Mouse (Mus musculus): Measurements from ENCODE around the gene Ddb2. TPM values are rescaled to one million over a fixed set of nuclear protein-coding genes. Genes with fewer than 3 reads are reported as not detected.
A peak's percentile ranks its signal among the peaks of the same experiment; 100 is the strongest.

Gene Ddb2
- total RNA-seq, 2 experiments from 2014 or later, result 7.7 to 11.8 TPM

DNA sequence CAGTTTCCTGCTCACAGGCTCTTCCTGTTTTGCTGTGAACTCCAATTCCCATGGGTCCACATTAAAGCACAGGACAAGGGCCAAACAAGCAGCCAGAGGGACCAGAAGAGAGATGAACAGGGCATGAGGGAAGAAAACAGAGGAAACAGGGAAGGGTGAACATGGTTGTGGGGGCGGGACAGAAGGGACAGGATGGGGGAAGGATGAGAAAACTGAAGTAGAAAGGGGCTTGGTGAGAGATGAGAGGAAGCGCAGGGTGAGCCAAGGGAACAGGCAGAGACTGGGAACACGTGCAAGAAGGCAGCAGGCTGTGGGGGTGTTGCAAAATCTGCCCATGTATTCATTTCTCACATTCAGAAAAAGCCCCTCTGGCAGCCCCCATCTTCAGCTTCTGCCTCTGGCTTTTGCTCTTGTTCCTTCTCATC lies 40.2 kb downstream of the Ddb2 start:
- ATAC-seq (replicated peaks; ENCODE audit: poor library complexity), result peak; percentile 29; the same call in 1 of the 2 replicates

DNA sequence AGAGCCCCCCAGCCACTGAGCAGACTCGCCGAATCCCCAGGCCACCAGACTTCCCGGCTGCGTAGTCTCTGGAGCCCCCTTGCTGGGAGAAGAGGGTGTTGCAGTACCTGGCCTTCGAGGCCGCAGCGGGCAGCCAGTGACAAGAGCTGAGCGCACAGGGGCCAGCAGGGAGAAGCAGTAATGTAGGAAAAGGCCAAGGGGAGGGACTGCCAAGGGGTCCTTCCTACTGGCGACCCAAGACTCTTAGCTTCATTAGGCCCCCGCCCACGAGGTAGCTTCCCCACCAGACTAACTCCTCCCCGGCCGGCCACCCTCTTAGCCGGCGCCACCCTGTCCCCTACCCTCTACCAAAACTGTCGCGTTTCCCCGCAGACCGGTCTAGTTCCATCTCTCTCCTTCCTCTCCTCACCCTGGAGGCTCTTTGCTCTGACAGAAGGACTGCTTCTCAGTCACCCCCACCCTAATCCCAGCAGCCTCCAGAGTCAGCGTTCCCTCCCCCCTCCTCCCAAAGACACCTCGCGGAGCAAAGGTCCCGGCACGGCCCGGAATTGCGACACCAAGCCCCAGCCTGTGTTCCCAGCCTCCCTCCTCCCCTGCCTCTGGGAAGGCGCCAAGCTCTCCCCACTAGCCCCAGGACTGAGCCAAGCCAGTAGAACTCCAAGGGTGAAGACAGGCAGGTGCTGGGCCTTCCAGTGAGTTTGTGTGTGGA lies 42.0 kb downstream of the Ddb2 start:
- peak; percentile 95 for ATAC-seq (replicated peaks; ENCODE audit: poor library complexity)

DNA sequence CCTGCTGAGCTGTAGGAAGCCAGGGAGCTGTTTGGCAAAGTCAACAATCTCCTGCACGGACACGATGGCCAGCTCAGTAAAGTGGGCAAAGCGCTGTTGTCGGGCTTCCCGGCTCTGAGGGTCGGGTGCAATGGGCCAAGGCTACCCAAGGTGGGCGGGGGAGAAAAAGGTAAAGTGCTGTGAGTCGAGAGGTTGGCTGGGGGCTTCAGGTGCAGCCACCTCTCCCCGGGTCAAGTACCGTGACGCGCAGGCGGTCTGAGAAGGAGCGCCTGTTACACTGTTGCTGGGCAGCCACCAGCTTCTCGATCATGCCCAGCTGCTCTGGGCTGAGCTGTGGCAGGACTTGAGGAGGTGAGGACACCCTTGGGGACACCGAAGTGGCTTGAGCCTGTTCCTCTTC lies 46.3 kb downstream of the Ddb2 start:
- ATAC-seq (replicated peaks; ENCODE audit: poor library complexity), result no peak

DNA sequence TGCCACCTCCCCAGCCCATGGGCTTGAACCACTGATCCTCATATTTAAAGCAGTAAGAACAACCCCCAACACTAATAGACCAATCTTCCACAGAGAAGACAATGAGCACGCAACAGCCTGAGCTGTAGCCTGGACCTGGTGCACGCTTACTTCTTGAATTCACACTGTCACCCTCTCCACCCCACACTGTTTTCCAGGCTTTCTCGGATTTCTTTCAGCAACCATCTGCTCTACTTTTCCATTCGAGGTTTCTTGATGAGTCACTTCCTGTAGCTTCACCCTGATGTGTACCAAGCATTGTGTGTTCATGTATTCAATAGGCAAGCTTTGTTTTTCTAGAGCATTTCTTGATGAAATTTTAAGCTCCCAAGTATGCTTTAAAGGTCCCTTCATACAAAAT lies 49.4 kb downstream of the Ddb2 start:
- ATAC-seq (replicated peaks; ENCODE audit: poor library complexity), result no peak

DNA sequence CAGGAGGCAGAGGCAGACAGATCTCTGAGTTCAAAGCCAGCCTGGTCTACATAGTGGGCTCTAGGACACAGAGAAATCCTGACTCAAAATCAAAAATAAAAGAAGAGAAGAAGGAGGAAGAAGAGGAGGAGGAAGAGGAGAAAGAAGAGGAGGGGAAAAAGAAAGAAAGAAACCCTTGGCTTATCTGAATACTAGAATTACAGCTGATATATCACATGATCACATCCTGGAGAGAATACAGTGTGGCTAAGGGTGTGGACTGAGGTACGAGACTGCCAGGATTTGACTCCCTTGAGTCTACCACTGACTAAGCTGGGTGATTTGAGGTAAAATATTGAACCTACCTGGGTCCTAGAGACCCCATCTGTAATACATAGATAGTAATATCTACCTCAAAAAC lies 50.6 kb downstream of the Ddb2 start:
- no peak for ATAC-seq (replicated peaks; ENCODE audit: poor library complexity)

DNA sequence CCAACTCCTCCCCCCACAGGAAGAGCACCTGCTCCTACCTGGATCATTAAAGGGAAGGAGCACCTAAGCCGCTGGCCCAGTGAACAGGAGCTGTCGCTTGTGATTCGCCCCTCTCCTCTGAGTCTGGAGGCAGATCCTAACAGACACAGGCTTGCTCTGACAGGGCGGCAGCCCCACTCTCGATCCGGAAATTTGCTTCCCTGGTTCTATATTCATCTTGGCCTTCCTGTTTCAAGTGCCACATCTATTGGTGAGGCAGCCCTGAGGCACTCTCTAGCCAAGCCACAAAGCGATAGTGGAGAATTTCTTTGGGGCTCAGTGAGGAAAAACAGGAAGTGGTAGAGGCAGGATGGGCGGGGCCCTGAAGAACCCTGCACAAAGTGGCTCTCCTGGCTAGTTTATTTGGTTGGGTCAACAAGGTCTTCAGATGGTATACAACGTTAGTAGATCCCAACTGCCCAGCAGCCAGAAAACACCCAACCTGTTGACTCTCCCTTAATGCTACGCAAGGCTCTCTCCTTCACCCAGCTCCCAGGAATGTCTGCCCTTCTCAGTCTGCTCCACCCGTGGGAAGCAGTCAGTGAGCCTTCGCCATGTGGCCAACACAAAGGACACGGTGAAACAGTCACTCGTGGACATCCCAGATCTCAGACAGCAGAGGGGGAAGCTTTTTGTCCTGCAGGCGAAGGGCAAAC lies 52.9 kb downstream of the Ddb2 start, which contains the start of gene Madd:
Madd (minus strand) TSS at position 127 of the 695 bp plus-strand sequence.
- peak; percentile 71 for ATAC-seq (replicated peaks; ENCODE audit: poor library complexity)

DNA sequence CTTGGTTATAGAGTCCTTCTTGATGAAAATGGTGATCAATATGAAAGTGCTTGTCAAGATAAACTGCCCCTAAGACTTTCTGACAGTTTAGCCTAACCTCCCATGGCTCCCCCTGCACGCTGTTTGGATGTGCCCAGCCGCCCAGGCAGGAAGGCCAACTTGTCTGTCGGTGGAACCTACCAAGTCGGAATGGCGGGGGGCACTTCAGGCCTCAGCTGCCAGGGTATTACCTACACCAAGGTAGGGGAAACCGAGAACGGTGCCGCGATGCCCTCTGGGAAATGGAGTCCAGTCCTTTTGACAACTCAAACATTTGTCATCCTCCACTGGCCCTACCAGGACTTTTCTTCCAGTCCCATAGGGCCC lies 53.7 kb downstream of the Ddb2 start:
- peak; percentile 90 for ATAC-seq (replicated peaks; ENCODE audit: poor library complexity)

DNA sequence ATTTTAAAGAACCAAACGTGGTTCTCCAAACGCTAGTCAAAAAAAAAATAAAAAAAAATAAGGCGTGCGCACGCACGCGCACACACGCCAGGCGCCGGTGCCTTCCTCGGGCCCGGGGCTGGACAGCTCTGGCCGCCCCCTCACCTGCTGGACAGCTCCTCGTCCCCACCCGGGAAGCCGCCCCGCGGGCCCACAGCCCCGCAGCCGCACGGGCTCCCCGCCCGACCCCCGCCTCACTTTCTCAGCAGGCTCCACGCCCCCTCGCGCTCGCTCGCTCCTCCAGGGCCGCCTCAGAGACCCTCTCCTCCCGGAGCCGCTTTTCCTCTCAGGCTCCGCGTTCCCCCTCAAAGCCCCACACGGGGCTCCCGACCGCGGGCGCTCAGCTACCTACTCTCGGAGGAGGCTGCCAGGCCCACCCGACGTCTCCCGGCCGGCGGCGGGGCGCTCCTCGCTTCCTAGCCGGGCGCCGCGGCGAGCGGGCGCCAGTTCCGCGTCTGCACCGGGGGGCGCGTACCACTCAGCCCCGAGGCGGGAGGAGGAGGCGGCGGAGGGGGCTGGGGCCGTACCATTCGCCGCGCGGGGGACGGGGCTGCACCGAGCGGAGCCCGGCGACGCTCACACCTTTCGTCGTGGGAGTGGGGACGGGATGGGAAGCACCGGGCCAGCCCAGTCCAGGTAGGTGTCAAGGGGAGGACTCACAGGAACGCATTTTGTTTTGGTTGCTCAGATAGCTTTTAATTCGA lies 54.2 kb downstream of the Ddb2 start:
- ATAC-seq (replicated peaks; ENCODE audit: poor library complexity), result peak; percentile 71

DNA sequence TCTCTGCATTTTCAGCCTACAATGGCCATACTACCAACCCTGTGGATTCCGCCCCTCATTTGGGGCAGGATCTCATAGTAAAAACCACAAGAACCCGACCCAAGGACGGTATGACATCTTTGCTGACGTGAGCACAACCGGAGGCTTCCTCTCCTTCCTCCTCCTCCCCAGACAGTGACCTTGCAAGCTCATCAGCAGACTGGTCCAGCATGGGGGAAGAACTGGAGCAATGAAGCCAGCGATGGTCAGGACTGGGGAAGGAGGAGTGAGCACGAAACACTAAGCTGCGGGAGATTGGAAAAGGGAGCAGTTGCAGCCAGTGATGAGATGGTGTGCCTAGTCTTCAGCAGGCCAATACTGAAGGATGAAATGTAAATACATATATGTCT lies 54.8 kb downstream of the Ddb2 start:
- ATAC-seq (replicated peaks; ENCODE audit: poor library complexity), result no peak

DNA sequence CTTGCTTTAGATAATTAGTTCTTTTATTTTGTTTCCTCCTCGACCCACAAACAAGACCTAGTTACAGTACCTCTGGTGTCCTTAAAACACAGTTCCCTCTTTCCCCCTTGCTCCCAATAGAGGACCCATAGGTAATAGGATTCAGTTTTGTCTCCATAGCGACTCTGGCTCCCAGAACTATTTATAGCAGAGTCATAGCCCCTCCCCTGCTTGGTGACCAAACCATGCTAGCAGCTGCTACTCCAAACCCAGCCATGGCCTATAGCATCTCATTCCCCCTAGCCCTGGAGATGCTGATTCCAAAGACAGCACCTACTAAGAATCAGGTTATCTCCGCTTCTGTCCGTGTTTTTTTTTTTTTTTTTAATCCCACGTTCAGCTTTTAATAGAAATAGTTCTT lies 56.1 kb downstream of the Ddb2 start:
- ATAC-seq (replicated peaks; ENCODE audit: poor library complexity), result no peak

DNA sequence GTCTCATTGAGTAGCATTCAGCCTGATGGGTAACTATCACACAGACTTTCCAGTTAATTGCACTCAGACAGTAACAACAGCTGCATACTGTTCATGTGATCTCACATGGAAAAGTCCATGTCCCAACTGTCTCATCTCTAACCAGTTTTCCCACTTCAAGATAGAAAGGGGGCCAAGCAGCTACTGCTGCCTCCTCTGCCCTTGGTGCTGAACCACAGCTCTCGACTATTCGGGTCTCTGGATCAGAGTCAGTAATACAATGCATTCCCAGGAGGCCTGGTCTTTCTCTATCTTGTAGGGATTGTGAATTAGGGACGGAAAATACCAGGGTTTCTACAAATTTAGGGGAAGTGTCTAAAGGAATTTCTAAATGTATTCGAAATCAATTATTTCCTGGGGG lies 57.0 kb downstream of the Ddb2 start:
- ATAC-seq (replicated peaks; ENCODE audit: poor library complexity), result no peak

DNA sequence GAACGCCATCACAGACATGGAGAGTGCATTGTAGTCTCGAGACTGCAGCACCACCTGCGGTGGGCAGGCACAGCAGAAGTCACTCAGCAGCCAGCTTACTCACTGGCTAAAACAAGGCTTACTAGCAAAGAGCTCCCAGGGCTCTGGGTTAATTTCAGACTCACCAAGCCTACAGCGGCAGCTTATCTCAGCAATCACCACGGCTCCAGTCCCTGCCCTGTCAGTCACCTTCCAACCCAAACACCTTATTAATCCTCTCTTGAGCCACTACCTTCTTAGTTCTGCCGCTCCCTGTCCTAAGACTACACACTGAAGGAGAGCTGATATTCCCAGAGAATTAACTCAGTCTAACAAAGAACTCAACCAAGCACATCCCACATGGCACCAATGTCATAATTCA lies 60.5 kb downstream of the Ddb2 start:
- no peak for ATAC-seq (replicated peaks; ENCODE audit: poor library complexity)

DNA sequence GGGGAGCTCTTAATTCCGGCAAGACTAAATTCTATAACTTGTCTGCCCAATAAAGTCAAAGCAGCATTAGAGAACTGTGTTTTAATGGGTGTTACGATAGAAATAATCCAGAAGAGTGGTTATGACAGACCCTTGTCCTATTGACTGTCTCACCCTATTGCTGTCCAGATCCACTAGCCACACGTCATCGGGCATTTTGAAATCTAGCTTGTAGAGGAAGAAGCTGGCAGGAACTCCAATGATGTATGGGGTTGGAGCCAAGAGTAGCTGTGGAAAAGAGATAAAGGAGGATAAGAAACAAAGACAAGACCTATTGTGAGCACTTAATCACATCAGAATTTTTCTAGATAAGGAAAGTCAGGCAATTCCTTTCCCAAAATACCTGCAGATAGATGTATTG lies 61.3 kb downstream of the Ddb2 start:
- ATAC-seq (replicated peaks; ENCODE audit: poor library complexity), result no peak

DNA sequence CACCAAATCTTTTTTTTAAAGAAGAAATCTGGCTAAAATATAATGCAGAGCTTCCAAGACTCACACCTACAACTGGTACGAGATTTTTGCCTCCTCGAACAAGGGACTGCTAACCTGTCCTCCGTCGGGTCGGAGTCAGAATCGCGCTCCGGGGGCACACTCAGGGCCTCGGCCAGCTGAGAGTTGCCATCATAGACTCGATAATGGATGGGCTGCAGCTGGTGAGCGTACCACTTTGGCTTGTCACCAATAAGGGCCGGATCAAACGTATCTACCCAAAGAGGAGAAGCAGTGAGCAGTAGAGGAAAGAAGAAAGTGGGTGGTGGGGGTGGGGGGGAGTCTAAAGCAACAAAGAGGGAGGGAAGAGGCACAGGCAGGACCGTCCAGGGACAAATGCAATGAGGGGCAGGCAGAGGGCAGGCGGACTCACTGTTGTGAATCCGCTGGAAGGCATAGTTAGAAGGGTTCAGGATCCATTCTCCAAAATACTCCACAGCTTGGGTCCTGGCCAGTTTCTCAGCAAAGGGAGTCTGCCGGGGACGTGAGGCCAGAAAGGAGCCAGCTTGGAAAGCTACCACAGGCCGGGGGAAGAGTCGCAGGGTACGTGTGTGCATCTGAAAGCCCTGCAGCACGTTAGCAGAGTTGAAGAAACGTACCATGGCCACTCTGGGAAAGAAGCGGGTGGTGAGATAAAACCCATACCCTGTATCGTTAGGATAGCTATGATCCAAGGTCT lies 67.0 kb downstream of the Ddb2 start:
- ATAC-seq (replicated peaks; ENCODE audit: poor library complexity), result no peak

DNA sequence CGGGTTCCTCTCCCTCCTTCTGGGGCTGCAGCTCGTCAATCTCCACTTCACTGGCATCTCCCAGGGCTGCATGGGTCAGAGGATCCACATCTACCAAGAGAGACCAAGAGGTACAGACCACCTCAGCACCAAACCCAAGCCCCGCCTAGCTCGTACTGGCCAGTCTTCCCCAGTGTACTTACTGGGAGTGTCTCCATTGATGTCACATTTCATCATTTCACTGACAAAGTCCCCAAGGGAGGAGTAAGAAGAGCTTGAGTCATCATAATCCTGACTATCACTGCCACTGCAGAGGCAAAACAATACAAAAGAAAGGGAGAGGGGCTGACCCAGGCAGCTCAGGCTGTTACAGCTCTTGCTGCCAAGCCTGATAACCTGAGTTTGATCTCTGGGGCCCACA lies 69.2 kb downstream of the Ddb2 start:
- ATAC-seq (replicated peaks; ENCODE audit: poor library complexity), result no peak

DNA sequence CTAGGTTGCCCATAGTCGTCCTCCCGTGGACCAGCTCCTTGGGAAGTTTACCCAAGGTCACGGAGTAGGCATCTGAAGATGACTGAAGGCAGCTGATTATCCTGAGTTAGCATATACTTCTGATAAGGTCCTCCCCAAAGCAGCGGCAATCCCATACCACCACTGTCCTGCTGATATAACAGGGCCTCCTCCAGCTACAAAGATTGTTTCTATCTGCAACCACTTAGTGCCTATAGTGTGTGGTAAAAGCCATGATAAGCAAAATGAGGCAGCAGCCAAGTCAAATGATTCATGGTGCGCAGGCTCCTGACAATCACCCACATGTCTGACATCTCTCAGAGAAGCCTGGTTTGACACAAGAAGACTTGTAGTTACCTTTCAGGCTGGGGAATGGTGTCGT lies 71.8 kb downstream of the Ddb2 start:
- ATAC-seq (replicated peaks; ENCODE audit: poor library complexity), result peak; percentile 88

DNA sequence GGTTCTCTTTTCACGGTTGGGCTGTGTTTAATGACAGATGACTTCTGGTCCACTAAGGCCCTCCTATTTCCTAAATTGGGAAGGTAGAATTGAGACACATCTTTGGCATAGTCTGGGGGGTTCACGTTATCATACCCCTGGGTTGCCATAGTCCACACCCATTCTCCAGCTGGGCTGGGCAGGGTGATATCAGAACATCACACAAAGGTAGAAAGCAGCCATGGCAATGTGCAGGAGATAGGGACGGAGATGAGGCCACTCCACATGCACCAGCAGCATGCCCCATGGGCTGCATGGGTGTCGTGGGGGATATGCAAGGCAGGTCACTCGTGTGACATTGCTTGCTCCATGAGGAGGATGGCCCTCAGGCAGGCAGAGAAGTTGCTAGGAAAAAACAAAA lies 73.2 kb downstream of the Ddb2 start:
- no peak for ATAC-seq (replicated peaks; ENCODE audit: poor library complexity)

DNA sequence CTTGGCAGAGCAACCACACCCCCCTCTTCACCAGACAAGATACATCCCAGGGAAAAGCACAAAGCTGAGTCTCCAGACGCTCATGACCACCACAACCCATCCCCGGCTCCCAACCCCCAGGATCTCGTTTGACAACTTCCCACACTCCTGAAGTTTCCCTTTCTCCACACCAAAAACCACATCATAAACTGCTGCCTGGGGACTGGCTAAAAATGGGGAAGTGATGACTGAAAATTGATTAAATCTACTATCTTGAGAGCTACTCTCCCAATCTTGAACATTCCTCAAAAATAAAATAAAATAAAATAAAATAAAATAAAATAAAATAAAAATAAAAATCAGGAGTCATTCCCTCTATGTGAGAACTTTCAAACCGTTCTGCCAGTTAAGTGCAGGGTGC lies 73.8 kb downstream of the Ddb2 start:
- peak; percentile 29; the same call in 1 of the 2 replicates for ATAC-seq (replicated peaks; ENCODE audit: poor library complexity)
